29 mouse cellular contexts compared by ENCODE assay signal in the genomic region with DNA sequence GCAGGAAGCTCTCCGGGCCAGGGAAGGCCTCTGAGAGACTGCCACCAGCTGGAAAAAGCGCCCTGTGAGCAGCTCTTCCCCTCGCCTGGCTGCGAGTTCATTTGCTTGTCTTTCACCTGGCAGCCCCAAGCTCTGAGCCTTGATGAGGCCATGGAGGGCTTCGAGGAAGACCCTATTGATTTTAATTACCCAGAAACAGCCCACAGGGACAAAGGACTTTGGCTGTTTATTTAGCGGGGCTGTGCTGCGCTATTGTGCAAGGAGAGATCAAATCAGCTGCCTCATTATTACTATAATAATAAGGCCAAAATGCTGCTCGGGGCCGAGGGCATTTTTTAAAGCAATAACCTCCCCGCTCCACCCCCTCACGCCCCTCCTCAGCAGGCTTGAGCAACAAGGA. TPM values are rescaled to one million over a fixed set of nuclear protein-coding genes. Genes with fewer than 3 reads are reported as not detected.
DNase-seq lines count a peak whose midpoint lies in the region; ATAC-seq and TF ChIP-seq lines count a peak whose summit lies in the region.
"Had no signal": no experiment of that assay in that cellular context is flagged by ENCODE, and none has a peak within 500 bp of the region (broad histone marks: within the 10 kb centered on the region; RNA-seq: fewer than 3 reads in every experiment).

No protein-coding gene starts in this region.

- whole genome bisulfite sequencing in forebrain, embryonic 12.5 days: 11% methylated on average over 11 of the region's 11 CpGs
- WGBS in forebrain, embryonic 15.5 days: 5% methylated on average over 11 of the region's 11 CpGs
- 8% methylated on average over 11 of the region's 11 CpGs for WGBS in forebrain, embryonic 13.5 days
- WGBS in hindbrain, postnatal 0 days: 38% methylated on average over 11 of the region's 11 CpGs
- WGBS in midbrain, embryonic 16.5 days: 20% methylated on average over 11 of the region's 11 CpGs

- peak; percentile 65 for ATAC-seq in forebrain, embryonic 12.5 days (ENCODE audit: low FRiP score)
- ATAC-seq in forebrain, embryonic 15.5 days (replicated peaks): no peak
- no peak for ATAC-seq in forebrain, embryonic 13.5 days
- ATAC-seq in hindbrain, postnatal 0 days: no peak
- no peak for ATAC-seq in midbrain, embryonic 16.5 days

- no peaks in the 10 kb centered on the region for H3K9me3 ChIP-seq in forebrain, embryonic 12.5 days
- H3K9me3 ChIP-seq in forebrain, embryonic 15.5 days: no peaks in the 10 kb centered on the region
- no peaks in the 10 kb centered on the region for H3K9me3 ChIP-seq in forebrain, embryonic 13.5 days (replicated peaks)
- no peaks in the 10 kb centered on the region for H3K9me3 ChIP-seq in hindbrain, postnatal 0 days (ENCODE audit: low read length)
- H3K9me3 ChIP-seq in midbrain, embryonic 16.5 days (replicated peaks; ENCODE audit: control insufficient read depth, low read length, poor library complexity, severe bottlenecking): no peaks in the 10 kb centered on the region
- H3K9me3 ChIP-seq: limb, embryonic 10.5 days; stomach, embryonic 15.5 days had no signal

- H3K27me3 ChIP-seq in forebrain, embryonic 12.5 days: peaks cover 82% of the 10 kb centered on the region
- peaks cover 18% of the 10 kb centered on the region; the same call in 1 of the 2 replicates for H3K27me3 ChIP-seq in forebrain, embryonic 15.5 days
- peaks cover 87% of the 10 kb centered on the region for H3K27me3 ChIP-seq in forebrain, embryonic 13.5 days
- H3K27me3 ChIP-seq in hindbrain, postnatal 0 days (ENCODE audit: insufficient read depth, low read length): no peaks in the 10 kb centered on the region
- 0 out of 2 replicates have a peak, but pooled peaks cover 2% of the 10 kb centered on the region for H3K27me3 ChIP-seq in midbrain, embryonic 16.5 days (ENCODE audit: control insufficient read depth, insufficient read depth, low read depth, low read length)
- H3K27me3 ChIP-seq: stomach, embryonic 15.5 days had no signal

- peaks cover 25% of the 10 kb centered on the region for H3K4me1 ChIP-seq in forebrain, embryonic 12.5 days
- H3K4me1 ChIP-seq in forebrain, embryonic 15.5 days: peaks cover 8% of the 10 kb centered on the region; the same call in 1 of the 2 replicates
- H3K4me1 ChIP-seq in forebrain, embryonic 13.5 days: peaks cover 20% of the 10 kb centered on the region
- H3K4me1 ChIP-seq in hindbrain, postnatal 0 days (ENCODE audit: insufficient read depth, low read length): peaks cover 3% of the 10 kb centered on the region; the same call in 1 of the 2 replicates
- H3K4me1 ChIP-seq in midbrain, embryonic 16.5 days (ENCODE audit: control insufficient read depth, insufficient read depth, low read length): peaks cover 4% of the 10 kb centered on the region; the same call in 1 of the 2 replicates
- H3K4me1 ChIP-seq: stomach, embryonic 15.5 days had no signal

- TF ChIP-seq CTCF in hindbrain, postnatal 0 days (IDR thresholded peaks at IDR 0.05; ENCODE audit: low read depth): no peak

- no peak overlapping the region for H3K4me2 ChIP-seq in forebrain, embryonic 12.5 days
- H3K4me2 ChIP-seq in forebrain, embryonic 15.5 days (replicated peaks): no peak overlapping the region
- no peak overlapping the region for H3K4me2 ChIP-seq in forebrain, embryonic 13.5 days
- H3K4me2 ChIP-seq in hindbrain, postnatal 0 days (ENCODE audit: low read depth, low read length): no peak overlapping the region
- H3K4me2 ChIP-seq in midbrain, embryonic 16.5 days (ENCODE audit: low read length): no peak overlapping the region
- H3K4me2 ChIP-seq: stomach, embryonic 15.5 days had no signal

- no peak overlapping the region for H3K4me3 ChIP-seq in forebrain, embryonic 12.5 days (replicated peaks)
- H3K4me3 ChIP-seq in forebrain, embryonic 15.5 days: no peak overlapping the region
- no peak overlapping the region for H3K4me3 ChIP-seq in forebrain, embryonic 13.5 days
- H3K4me3 ChIP-seq in hindbrain, postnatal 0 days (ENCODE audit: low read length): no peak overlapping the region
- H3K4me3 ChIP-seq in midbrain, embryonic 16.5 days (ENCODE audit: low read depth, low read length): no peak overlapping the region
- H3K4me3 ChIP-seq: left cerebral cortex, adult 2 months; limb, embryonic 10.5 days; stomach, embryonic 15.5 days had no signal

- H3K9ac ChIP-seq in forebrain, embryonic 12.5 days: no peak overlapping the region
- H3K9ac ChIP-seq in forebrain, embryonic 15.5 days (replicated peaks): no peak overlapping the region
- peak overlapping the region; percentile 0; the same call in 1 of the 2 replicates for H3K9ac ChIP-seq in forebrain, embryonic 13.5 days
- no peak overlapping the region for H3K9ac ChIP-seq in hindbrain, postnatal 0 days (replicated peaks; ENCODE audit: low read length)
- no peak overlapping the region for H3K9ac ChIP-seq in midbrain, embryonic 16.5 days (ENCODE audit: low read depth, low read length)
- H3K9ac ChIP-seq: stomach, embryonic 15.5 days had no signal

- peak; percentile 11 for DNase-seq in hindbrain, postnatal 0 days (ENCODE audit: low spot score)
- DNase-seq in layer of hippocampus, postnatal 10 days (ENCODE audit: low spot score in 2 of 2): no peak
- DNase-seq in gastrocnemius, postnatal 10 days: no peak
- DNase-seq in spleen, adult 12 weeks (ENCODE audit: low spot score): no peak
- DNase-seq: adrenal gland, postnatal 36 days; cerebellum, adult 11 months; cerebellum, adult 9-11 months; kidney, adult 18-20 months; kidney, postnatal 4 days; liver; lung, postnatal 10 days; thymus, adult 18-20 months; thymus, postnatal 4 days had no signal

- H3K27ac ChIP-seq in forebrain, embryonic 12.5 days: 0 out of 2 replicates have a peak overlapping the region, but pooled peaks have one; percentile 36
- H3K27ac ChIP-seq in forebrain, embryonic 15.5 days (replicated peaks): no peak overlapping the region
- no peak overlapping the region for H3K27ac ChIP-seq in forebrain, embryonic 13.5 days
- H3K27ac ChIP-seq in hindbrain, postnatal 0 days: no peak overlapping the region
- peak overlapping the region; percentile 7; the same call in 1 of the 2 replicates for H3K27ac ChIP-seq in midbrain, embryonic 16.5 days (ENCODE audit: low read length)
- H3K27ac ChIP-seq: left cerebral cortex, adult 2 months; limb, embryonic 10.5 days; stomach, embryonic 15.5 days had no signal

- H3K36me3 ChIP-seq in forebrain, embryonic 12.5 days (replicated peaks): no peaks in the 10 kb centered on the region
- H3K36me3 ChIP-seq in forebrain, embryonic 15.5 days: no peaks in the 10 kb centered on the region
- no peaks in the 10 kb centered on the region for H3K36me3 ChIP-seq in forebrain, embryonic 13.5 days (ENCODE audit: poor library complexity, severe bottlenecking)
- H3K36me3 ChIP-seq in hindbrain, postnatal 0 days (ENCODE audit: insufficient read depth, low read length): no peaks in the 10 kb centered on the region
- no peaks in the 10 kb centered on the region for H3K36me3 ChIP-seq in midbrain, embryonic 16.5 days (ENCODE audit: control insufficient read depth, insufficient read depth, low read length)
- H3K36me3 ChIP-seq: limb, embryonic 10.5 days; stomach, embryonic 15.5 days had no signal

RNA-seq across cellular contexts. Expression of a gene that starts 31.7 kb away (rescaled TPM):
- polyA plus RNA-seq in forebrain, embryonic 12.5 days (2016; fragmentation: Nextera tagmentation; extraction: Ambion mirVana): not detected in 2 replicates
- polyA plus RNA-seq in forebrain, embryonic 15.5 days (2015; fragmentation: Nextera tagmentation; extraction: Ambion mirVana): not detected in 2 replicates
- not detected in 2 replicates for polyA plus RNA-seq in forebrain, embryonic 13.5 days (2015; fragmentation: Nextera tagmentation; extraction: Ambion mirVana)
- total RNA-seq in hindbrain, postnatal 0 days (2014; rRNA removed): 6.5 and 7.8 TPM in 2 replicates
- polyA plus RNA-seq in hindbrain, postnatal 0 days (2015; fragmentation: Nextera tagmentation; extraction: Ambion mirVana): 0.35 and 0.39 TPM in 2 replicates
- not detected in 2 replicates for polyA plus RNA-seq in midbrain, embryonic 16.5 days (2015; fragmentation: Nextera tagmentation; extraction: Ambion mirVana)
- not detected for total RNA-seq in layer of hippocampus, postnatal 10 days (2021)
- total RNA-seq in gastrocnemius, postnatal 10 days (2021): not detected
- total RNA-seq: adrenal gland, adult 18-20 months; adrenal gland, postnatal 36 days; common myeloid progenitor, adult 5-6 weeks; gastrocnemius, postnatal 4 days; heart, adult 8-10 months; heart, postnatal 25 days; left cerebral cortex, adult 2 months; megakaryocyte progenitor cell, adult 5-6 weeks had no signal
- polyA plus RNA-seq: heart, embryonic 14.5 days; kidney, embryonic 16.5 days; limb, embryonic 10.5 days; liver, embryonic 16.5 days; stomach, embryonic 15.5 days had no signal

Comparison
In these comparisons a context has a peak if more than half of its experiments do, and no peak if none do; other contexts are left out.
1. H3K27ac ChIP-seq: peak in forebrain, embryonic 12.5 days (single experiment) and midbrain, embryonic 16.5 days (single experiment); none in forebrain, embryonic 15.5 days (single experiment), forebrain, embryonic 13.5 days (single experiment) and hindbrain, postnatal 0 days (single experiment).